Mouse (Mus musculus) splenic B cell, adult 2 months (primary cell): ENCODE results near the gene Poc1b.

ENCODE experiments used
- DNase-seq: peaks from one replicate; pipeline ENCODE4 v3.0.0-alpha.2; 2011; ENCODE audit warnings: low read depth, low spot score
- H3K27me3 ChIP-seq: 2 replicates; pipeline ENCODE4 v1.6.1; 2012; ENCODE audit warnings: mild to moderate bottlenecking, low read length, moderate library complexity, mixed read lengths; ENCODE audit not compliant: control insufficient read depth, poor library complexity, insufficient read depth, severe bottlenecking
- H3K36me3 ChIP-seq: 2 replicates; pipeline ENCODE4 v1.6.1; 2012; ENCODE audit warnings: mild to moderate bottlenecking, low read length, moderate library complexity, mixed read lengths; ENCODE audit not compliant: control insufficient read depth, poor library complexity, insufficient read depth, severe bottlenecking

Poc1b gene

DNA sequence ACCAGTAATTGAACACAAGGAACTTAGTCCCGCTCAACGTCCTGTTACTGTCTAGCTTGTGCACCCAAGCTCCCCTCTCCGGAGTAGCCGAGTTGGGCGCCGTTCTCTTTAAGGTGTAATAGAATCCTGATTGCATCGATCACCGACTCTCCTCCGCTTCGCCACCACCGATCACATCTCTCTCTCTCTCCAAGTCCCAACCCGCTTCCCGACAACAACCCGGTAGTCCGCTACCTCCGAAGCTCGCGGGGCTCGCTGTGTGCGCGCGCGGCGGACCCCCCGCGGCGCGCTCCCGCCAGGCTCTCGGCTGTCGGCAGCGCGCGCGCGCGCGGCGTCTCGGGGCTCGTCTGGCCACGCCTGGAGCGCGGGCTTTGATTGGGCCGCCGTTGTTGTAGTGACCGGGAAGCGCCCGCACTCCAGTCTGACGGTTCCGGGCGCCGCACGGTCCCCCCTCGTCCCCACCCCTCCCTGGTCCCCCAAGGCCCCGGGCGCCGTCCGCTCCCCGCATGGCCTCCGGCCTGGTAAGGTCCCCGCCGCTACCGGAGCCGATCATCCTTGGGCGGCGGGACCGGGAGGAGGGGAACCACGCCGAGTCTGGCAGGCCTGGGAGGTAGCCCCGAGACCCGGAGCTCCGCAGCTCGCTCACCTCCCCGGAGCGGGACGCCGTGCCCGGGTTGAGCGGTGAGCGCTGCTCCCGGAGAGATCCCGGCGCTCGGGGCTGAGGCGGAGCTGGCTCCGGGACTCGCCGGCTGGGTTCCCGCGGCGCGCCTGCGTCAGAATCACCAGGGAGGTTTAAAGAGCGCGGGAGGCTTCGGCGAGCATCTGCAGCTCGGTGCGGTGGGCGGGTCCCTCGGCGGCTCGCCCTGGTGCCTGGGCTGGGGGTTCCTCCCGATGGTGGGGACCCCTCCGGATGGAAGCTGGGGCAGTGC is at the start of gene Poc1b:
Poc1b (plus strand) TSS at position 334 of the 929 bp plus-strand sequence.
- H3K27me3 ChIP-seq: no peaks in the 10 kb centered on the region
- DNase-seq: peak; percentile 78
- 0 out of 2 replicates have a peak, but pooled peaks cover 4% of the 10 kb centered on the region for H3K36me3 ChIP-seq

- DNase-seq: no peak
- Histone ChIP-seq H3K36me3 (no peaks in the 10 kb centered on the region), H3K27me3 (no peaks in the 10 kb centered on the region)
Observed at GRCm38 (mm10) chr10:99060588-99060987, 46.2 kb upstream of the Poc1b start.

- no peak for DNase-seq
Observed at GRCm38 (mm10) chr10:99061418-99061817, 45.4 kb upstream of the Poc1b start.

GRCm38 (mm10) chr10:99062546-99062945 is 44.3 kb upstream of the Poc1b start:
- DNase-seq: no peak
- Histone ChIP-seq H3K27me3 (no peaks in the 10 kb centered on the region), H3K36me3 (no peaks in the 10 kb centered on the region)

More at GRCm38 (mm10) chr10:99061418-99061817, 45.4 kb upstream of the Poc1b start:
- H3K36me3 ChIP-seq: no peaks in the 10 kb centered on the region
- no peaks in the 10 kb centered on the region for H3K27me3 ChIP-seq

DNA sequence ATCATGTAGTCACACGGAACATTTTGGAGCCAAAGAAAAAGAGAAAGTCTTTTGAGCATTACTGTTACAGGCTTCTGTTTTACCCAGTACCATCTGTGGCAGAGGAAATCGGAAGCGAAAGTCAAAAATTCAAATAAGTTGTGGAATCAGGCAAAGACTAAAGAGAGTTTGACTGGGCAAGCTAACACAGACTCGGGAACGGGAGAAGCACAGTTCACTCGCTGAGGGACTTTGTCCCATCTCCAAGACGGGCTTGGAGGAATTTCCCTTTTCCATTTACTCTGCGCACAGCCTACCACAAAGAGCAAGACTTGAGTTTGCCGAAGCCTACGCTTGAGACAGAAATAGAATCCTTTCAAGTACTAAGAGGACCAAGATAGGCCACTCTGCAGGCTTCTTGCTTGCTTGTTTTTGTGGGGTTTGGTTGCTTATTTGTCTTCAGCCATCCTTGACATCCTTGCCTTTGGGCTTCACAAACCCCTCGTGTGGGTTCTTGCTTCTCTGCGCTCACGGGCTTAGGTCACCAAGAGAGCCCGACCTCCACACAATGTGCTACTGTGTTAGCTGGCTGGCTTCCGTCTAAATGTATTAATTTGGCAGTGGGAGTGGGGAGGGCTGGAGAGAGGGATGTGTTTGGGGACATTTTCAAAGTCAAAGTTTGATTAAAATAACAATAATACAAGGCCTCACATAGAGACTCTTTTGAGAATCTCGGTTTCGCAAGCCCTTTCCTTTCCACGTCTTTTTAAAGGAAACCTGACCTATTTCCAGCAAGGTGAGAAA is 30.5 kb upstream of the Poc1b start:
- H3K36me3 ChIP-seq: no peaks in the 10 kb centered on the region
- H3K27me3 ChIP-seq: no peaks in the 10 kb centered on the region
- no peak for DNase-seq

DNA sequence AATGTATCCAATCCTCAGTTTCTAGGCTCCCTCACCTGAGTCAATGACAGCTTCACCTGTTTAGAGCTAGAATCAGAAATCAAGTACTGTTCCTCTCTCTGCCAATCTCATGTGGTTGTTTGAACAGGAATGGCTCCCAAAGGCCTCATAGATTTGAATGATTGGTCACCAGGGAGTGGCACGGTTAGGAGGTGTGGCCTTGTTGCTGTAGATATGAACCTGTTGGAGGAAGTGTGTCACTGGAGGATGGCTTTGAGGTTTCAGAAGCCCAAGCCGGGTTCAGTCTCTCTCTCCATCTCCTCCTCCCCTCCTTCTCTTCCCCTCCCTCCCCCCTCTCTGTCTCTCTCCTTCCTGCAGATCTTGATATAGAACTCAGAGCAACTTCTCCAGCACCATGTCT is 28.2 kb upstream of the Poc1b start:
- H3K27me3 ChIP-seq: no peaks in the 10 kb centered on the region
- DNase-seq: no peak
- no peaks in the 10 kb centered on the region for H3K36me3 ChIP-seq

GRCm38 (mm10) chr10:99081569-99081990 is 25.3 kb upstream of the Poc1b start:
- Histone ChIP-seq H3K27me3 (no peaks in the 10 kb centered on the region), H3K36me3 (no peaks in the 10 kb centered on the region)
- peak; percentile 50 for DNase-seq

GRCm38 (mm10) chr10:99083431-99084003 is 23.3 kb upstream of the Poc1b start:
- Histone ChIP-seq H3K36me3 (no peaks in the 10 kb centered on the region), H3K27me3 (no peaks in the 10 kb centered on the region)
- no peak for DNase-seq

- Histone ChIP-seq H3K27me3 (no peaks in the 10 kb centered on the region), H3K36me3 (no peaks in the 10 kb centered on the region)
- peak; percentile 86 for DNase-seq
Observed at GRCm38 (mm10) chr10:99084397-99085239, 22.2 kb upstream of the Poc1b start.

- H3K36me3 ChIP-seq: no peaks in the 10 kb centered on the region
- DNase-seq: no peak
- no peaks in the 10 kb centered on the region for H3K27me3 ChIP-seq
Observed at GRCm38 (mm10) chr10:99085240-99085587, 21.6 kb upstream of the Poc1b start.

DNA sequence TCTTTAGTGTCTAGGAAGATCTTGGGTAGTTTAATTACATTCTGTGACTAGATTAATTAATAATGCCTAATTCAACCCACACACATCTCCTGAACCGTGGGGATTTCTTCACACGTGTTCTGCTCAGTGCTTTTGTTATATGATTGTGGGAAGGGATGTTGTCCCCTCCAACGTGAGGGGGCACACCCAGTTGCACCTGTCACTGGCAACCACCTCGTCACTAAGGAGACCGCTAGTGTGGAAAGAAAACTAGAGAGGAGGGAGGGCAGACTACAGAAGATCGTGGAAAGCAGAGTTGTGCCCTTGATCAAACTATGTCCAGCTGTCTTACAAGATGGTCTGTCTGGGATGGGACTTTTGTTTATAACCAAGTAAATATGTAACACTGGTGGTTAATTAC is 20.8 kb upstream of the Poc1b start:
- Histone ChIP-seq H3K36me3 (no peaks in the 10 kb centered on the region), H3K27me3 (no peaks in the 10 kb centered on the region)
- no peak for DNase-seq

DNA sequence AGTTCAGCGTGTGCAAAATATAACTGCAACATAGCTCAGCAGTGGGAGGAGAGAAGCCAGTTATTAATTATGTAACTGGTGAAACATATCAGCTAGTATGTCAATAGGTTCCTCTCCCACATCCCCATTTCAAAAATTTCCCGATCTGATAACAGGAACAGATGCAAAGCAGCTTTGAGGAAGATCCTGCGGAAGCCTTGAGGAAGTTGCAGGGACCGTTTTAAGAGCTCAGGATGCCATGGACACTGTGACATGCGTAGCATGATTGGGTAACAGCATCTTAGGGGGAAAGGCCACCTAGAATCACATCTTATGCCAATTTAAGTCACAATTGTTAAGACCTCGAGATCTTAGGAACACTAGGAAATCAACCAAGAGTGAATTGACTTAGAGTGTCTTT is 16.9 kb upstream of the Poc1b start:
- no peak for DNase-seq
- no peaks in the 10 kb centered on the region for H3K36me3 ChIP-seq
- H3K27me3 ChIP-seq: no peaks in the 10 kb centered on the region

DNA sequence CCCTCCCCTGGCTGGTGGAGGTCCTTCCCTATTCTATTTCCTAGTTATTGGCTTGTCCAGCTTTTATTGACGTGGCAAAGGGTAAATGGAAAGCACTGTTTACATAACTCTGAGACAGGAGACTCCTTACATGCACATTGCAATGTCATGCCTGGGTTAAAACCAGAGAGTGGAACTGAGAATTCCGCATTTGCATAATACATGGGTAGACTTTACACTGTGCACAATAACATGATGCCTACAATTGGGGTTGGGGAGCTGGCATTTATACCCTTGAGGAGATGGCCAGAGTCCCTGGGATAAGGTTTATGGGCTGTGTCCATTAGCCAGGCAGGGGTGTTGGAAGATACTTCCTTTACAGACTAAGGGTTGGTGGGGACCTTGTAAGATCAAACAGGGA is 13.5 kb upstream of the Poc1b start:
- Histone ChIP-seq H3K27me3 (no peaks in the 10 kb centered on the region), H3K36me3 (no peaks in the 10 kb centered on the region)
- DNase-seq: no peak

GRCm38 (mm10) chr10:99095114-99095513 is 11.7 kb upstream of the Poc1b start:
- Histone ChIP-seq H3K36me3 (no peaks in the 10 kb centered on the region), H3K27me3 (no peaks in the 10 kb centered on the region)
- DNase-seq: no peak
